Mouse (Mus musculus) limb, embryonic 10.5 days (tissue): Measurements from ENCODE around the gene Spef1. TPM values are rescaled to one million over a fixed set of nuclear protein-coding genes. Genes with fewer than 3 reads are reported as not detected.

Experiments used
- DNase-seq: peaks from one replicate; pipeline ENCODE4 v3.0.0-alpha.2; 2017; ENCODE audit warnings: low spot score
- H3K27ac ChIP-seq: fragments of 300-500 bp; sonication (generic); 2 replicates; pipeline ENCODE4 v1.5.1; 2016; ENCODE audit warnings: mild to moderate bottlenecking
- H3K27me3 ChIP-seq: fragments of 300-500 bp; sonication (generic); 2 replicates; pipeline ENCODE4 v1.6.1; 2016; ENCODE audit warnings: low read depth, mild to moderate bottlenecking; ENCODE audit not compliant: poor library complexity, severe bottlenecking
- H3K36me3 ChIP-seq: fragments of 300-500 bp; sonication (generic); 2 replicates; pipeline ENCODE4 v1.6.1; 2016; ENCODE audit warnings: mild to moderate bottlenecking, moderate library complexity
- H3K4me1 ChIP-seq: fragments of 300-500 bp; sonication (generic); 2 replicates; pipeline ENCODE4 v1.6.1; 2016
- H3K4me3 ChIP-seq: fragments of 300-500 bp; sonication (generic); 2 replicates; pipeline ENCODE4 v1.5.1; 2016; ENCODE audit warnings: mild to moderate bottlenecking, moderate library complexity
- H3K9me3 ChIP-seq: fragments of 300-500 bp; sonication (generic); replicated peaks from 2 replicates; pipeline ENCODE4 v1.6.1; 2016; ENCODE audit warnings: mild to moderate bottlenecking
- WGBS: fragments of 180-500 bp; shearing (Covaris S2); methylation state at CpG from one replicate; pipeline ENCODE4 v1.1.7; 2016; 5-methylcytosine and 5-hydroxymethylcytosine counted together
- polyA plus RNA-seq: library from polyadenylated mRNA; unstranded; fragments of >200 nt; fragmentation: Nextera tagmentation; extraction: Ambion mirVana; gene quantifications from 2 replicates; pipeline ENCODE4 v1.2.1, GENCODE M21; 2016

The Spef1 gene
- polyA plus RNA-seq, 1 experiment from 2014 or later, result 3.4 TPM

DNA sequence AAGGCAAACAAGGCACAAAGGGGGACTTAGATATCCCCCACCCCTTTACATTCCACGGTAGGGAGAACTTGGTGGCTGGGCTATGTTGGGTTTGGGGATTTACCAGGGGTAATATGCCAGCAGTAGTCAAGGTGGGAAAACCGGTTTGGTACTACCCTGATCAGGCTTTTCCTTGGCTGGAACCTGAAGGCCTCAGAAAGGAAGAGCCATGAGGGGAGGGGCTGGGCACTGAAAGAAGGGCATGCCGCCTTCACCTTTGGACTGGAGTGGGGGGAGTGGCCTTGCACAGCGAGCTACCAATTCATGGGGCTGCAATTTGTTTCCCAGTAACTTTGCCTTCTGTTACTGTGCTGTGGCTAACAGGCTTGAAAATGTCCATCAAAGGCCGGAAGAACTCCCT, 10.6 kb downstream of the Spef1 start:
- peaks cover 49% of the 10 kb centered on the region for H3K4me1 ChIP-seq
- DNase-seq, result no peak
- H3K36me3 ChIP-seq, result peaks cover 33% of the 10 kb centered on the region
- WGBS, result 73% methylated on average over 5 of the region's 5 CpGs
- no peaks in the 10 kb centered on the region for H3K9me3 ChIP-seq
- H3K27ac ChIP-seq, result no peak overlapping the region
- H3K27me3 ChIP-seq, result peaks cover 31% of the 10 kb centered on the region
- no peak overlapping the region for H3K4me3 ChIP-seq

DNA sequence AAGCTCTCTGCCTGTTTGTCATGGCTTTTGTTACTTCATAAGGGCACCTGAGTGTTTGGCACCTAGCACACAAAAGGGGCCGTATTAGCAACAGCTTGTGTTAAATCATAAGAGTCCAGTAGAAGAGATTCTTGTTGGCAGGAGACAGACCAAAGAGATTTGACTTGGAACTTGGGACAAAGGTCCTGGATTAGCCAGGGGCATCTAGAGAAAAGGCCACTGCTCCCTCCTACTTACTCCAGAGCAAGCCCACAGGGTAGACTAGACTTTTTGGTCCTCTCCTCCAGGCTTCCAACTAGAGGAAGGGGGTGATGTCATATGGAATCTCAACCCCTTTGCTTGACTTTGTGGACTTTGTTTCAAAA, 11.2 kb downstream of the Spef1 start:
- H3K9me3 ChIP-seq, result no peaks in the 10 kb centered on the region
- no peak overlapping the region for H3K4me3 ChIP-seq

GRCm38 (mm10) chr2:131175286-131175944, 11.7 kb downstream of the Spef1 start:
- Histone ChIP-seq H3K36me3 (peaks cover 33% of the 10 kb centered on the region), H3K27me3 (peaks cover 41% of the 10 kb centered on the region), H3K4me3 (no peak overlapping the region), H3K27ac (no peak overlapping the region), H3K4me1 (peaks cover 57% of the 10 kb centered on the region), H3K9me3 (no peaks in the 10 kb centered on the region)
- no peak for DNase-seq
- WGBS, result 78% methylated on average over 3 of the region's 3 CpGs

More for the DNA sequence above, 11.2 kb downstream of the Spef1 start:
- H3K4me1 ChIP-seq, result peaks cover 55% of the 10 kb centered on the region
- whole genome bisulfite sequencing, result 97% methylated on average over 1 of the region's 1 CpGs
- no peak overlapping the region for H3K27ac ChIP-seq
- no peak for DNase-seq
- H3K27me3 ChIP-seq, result peaks cover 36% of the 10 kb centered on the region
- peaks cover 33% of the 10 kb centered on the region for H3K36me3 ChIP-seq

DNA sequence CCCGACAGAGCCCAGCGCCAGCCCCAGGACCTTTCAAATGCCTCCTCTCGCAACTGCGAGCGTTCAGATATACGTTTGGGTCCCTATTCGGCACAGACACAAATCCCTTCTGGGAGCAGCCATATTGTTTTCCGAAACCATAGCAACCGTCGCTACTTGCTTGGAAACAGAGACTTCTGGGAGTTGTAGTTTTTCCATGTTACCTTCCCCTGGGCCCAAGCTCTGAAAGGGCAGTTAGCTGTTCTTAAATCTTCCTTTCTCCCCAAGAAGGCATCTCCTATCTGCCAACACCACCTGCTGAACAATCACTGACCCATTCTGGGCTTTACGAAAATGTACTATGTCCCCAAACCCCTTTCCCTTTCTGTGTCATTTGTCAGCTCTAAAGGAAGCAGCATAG, 12.4 kb downstream of the Spef1 start:
- H3K4me1 ChIP-seq, result peaks cover 53% of the 10 kb centered on the region

GRCm38 (mm10) chr2:131172322-131172721, 14.8 kb downstream of the Spef1 start:
- Histone ChIP-seq H3K27ac (no peak overlapping the region), H3K27me3 (peaks cover 62% of the 10 kb centered on the region), H3K4me3 (no peak overlapping the region), H3K36me3 (peaks cover 18% of the 10 kb centered on the region), H3K4me1 (peaks cover 31% of the 10 kb centered on the region), H3K9me3 (no peaks in the 10 kb centered on the region)
- DNase-seq, result no peak
- WGBS, result 30% methylated on average over 9 of the region's 9 CpGs

More for the DNA sequence above, 12.4 kb downstream of the Spef1 start:
- DNase-seq, result no peak
- Histone ChIP-seq H3K36me3 (peaks cover 33% of the 10 kb centered on the region), H3K9me3 (no peaks in the 10 kb centered on the region), H3K27ac (no peak overlapping the region), H3K4me3 (peak overlapping the region; percentile 51), H3K27me3 (peaks cover 49% of the 10 kb centered on the region)
- WGBS, result 7% methylated on average over 11 of the region's 11 CpGs

DNA sequence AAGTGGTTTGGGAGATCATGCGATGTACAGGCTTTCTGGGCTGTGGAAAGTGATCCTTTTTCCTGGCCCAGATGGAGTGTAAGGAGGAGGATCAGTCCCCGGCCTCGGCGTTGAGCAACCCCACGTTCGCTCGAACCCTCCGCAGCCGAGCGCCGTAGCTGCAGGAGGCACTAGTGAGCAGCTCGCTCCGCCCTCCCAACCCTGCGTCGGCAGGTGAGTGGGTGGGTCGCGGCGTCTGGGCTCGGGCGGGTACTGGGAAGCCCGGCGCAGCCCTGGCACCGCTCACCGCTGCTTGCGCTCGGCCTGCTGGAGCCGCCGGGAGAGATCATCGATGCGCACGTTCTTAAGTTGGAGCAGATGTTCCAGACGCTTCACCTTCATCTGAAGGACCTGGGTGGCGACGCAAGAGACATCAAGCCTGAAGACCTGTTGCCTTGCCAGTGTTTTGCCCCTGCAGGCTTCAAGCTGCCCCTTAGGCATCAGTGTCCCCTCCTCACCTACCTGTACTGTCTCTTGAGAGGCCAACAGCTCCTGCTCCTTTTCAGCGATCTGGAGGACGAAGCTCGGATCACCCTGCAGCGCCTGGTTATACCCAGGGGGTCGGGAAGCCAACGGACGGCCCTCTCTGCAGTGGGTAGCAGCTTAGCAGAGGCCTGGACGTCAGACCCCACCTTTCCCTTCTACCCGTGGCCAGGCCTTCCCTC, 15.5 kb downstream of the Spef1 start:
- 2% methylated on average over 43 of the region's 43 CpGs for WGBS
- Histone ChIP-seq H3K9me3 (no peaks in the 10 kb centered on the region), H3K36me3 (peaks cover 10% of the 10 kb centered on the region), H3K27me3 (peaks cover 62% of the 10 kb centered on the region), H3K27ac (no peak overlapping the region), H3K4me3 (peak overlapping the region; percentile 41), H3K4me1 (peaks cover 23% of the 10 kb centered on the region)
- DNase-seq, result peak; percentile 55

DNA sequence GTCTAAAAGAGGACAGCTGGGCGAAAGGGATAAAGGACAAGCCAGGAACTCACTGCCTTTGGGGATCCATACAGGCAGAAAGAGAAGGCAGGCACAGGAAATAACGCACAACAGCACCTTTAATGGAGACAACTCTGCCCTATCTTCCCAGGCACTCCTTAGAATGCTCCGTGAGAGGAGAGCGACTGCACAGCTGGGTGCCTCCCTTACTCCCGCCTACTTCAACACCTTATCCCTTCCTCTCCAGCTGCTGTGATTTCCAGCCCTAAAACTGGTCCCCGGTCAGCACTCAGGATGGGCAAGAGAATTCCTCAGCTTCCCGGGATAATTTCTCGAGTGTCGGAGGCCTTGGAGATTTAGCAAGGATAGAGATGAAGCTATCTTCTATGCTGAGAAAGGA, 16.1 kb downstream of the Spef1 start:
- 9% methylated on average over 9 of the region's 9 CpGs for WGBS
- DNase-seq, result no peak
- peak overlapping the region; percentile 41 for H3K4me3 ChIP-seq
- H3K36me3 ChIP-seq, result peaks cover 4% of the 10 kb centered on the region
- H3K27ac ChIP-seq, result no peak overlapping the region
- H3K4me1 ChIP-seq, result peaks cover 19% of the 10 kb centered on the region
- no peaks in the 10 kb centered on the region for H3K9me3 ChIP-seq
- H3K27me3 ChIP-seq, result peaks cover 62% of the 10 kb centered on the region

DNA sequence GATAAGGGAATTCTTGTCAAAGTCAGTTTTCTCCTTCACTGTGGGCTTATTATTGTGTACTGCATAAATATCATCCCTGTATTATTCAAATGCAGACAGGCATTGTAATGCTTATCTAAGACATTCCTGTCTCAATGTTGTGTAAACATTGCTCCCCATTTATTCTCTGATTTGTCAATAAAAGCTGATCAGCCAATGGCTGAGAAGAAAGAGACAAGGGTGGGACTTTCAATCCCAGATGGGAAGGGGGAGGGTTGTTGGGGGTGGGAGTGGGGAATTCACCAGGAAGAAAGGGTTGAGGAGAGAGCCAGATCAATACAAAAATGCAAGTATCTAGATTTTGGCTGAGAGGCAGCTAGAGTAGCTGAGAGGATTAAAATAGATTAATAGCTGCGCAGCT, 18.2 kb downstream of the Spef1 start:
- H3K27me3 ChIP-seq, result peaks cover 56% of the 10 kb centered on the region
- 76% methylated on average over 1 of the region's 1 CpGs for WGBS
- no peak for DNase-seq

DNA sequence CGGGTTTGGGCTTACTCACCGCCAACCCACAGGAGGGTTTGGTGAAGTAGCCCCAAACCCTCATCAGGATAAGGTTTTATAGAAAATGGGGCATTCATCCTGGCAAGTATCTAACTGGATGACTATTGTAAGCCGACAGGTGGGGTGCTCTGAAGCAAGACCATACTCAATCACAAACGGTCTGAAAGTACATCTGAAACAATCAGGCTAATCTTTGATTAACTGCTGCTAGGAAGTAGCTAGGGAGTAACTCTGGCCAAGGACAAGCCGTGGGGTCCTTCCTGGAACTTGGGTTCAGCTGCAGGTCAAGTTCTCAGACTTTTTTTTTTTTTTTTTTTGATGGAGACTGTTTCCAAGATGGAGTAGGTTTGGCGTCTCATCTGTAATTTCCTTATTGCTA, 19.1 kb downstream of the Spef1 start:
- Histone ChIP-seq H3K4me3 (no peak overlapping the region), H3K36me3 (no peaks in the 10 kb centered on the region), H3K9me3 (no peaks in the 10 kb centered on the region), H3K27ac (no peak overlapping the region), H3K27me3 (peaks cover 46% of the 10 kb centered on the region), H3K4me1 (peaks cover 14% of the 10 kb centered on the region)
- WGBS, result 86% methylated on average over 6 of the region's 6 CpGs
- DNase-seq, result no peak

More for the DNA sequence above, 18.2 kb downstream of the Spef1 start:
- Histone ChIP-seq H3K9me3 (no peaks in the 10 kb centered on the region), H3K4me3 (no peak overlapping the region), H3K4me1 (peaks cover 14% of the 10 kb centered on the region), H3K27ac (no peak overlapping the region), H3K36me3 (no peaks in the 10 kb centered on the region)

GRCm38 (mm10) chr2:131166172-131166571, 20.9 kb downstream of the Spef1 start:
- H3K27me3 ChIP-seq, result peaks cover 28% of the 10 kb centered on the region
- WGBS, result 87% methylated on average over 2 of the region's 2 CpGs
- H3K27ac ChIP-seq, result no peak overlapping the region
- no peaks in the 10 kb centered on the region for H3K9me3 ChIP-seq
- H3K4me1 ChIP-seq, result peaks cover 5% of the 10 kb centered on the region
- no peak overlapping the region for H3K4me3 ChIP-seq
- H3K36me3 ChIP-seq, result no peaks in the 10 kb centered on the region
- DNase-seq, result no peak

GRCm38 (mm10) chr2:131163924-131164323, 23.2 kb downstream of the Spef1 start:
- Histone ChIP-seq H3K27ac (no peak overlapping the region), H3K4me1 (peaks cover 11% of the 10 kb centered on the region), H3K4me3 (no peak overlapping the region), H3K9me3 (no peaks in the 10 kb centered on the region), H3K36me3 (no peaks in the 10 kb centered on the region), H3K27me3 (peaks cover 6% of the 10 kb centered on the region)
- no peak for DNase-seq
- 68% methylated on average over 7 of the region's 7 CpGs for WGBS

GRCm38 (mm10) chr2:131160671-131161111, 26.4 kb downstream of the Spef1 start:
- Histone ChIP-seq H3K36me3 (no peaks in the 10 kb centered on the region), H3K9me3 (no peaks in the 10 kb centered on the region), H3K4me3 (peak overlapping the region; percentile 82), H3K27me3 (no peaks in the 10 kb centered on the region), H3K27ac (peak overlapping the region; percentile 94), H3K4me1 (peaks cover 28% of the 10 kb centered on the region)
- no peak for DNase-seq
- 1% methylated on average over 17 of the region's 17 CpGs for WGBS

- Histone ChIP-seq H3K4me3 (peak within 1 kb of the TSS; percentile 82), H3K27me3 (no peaks in the 10 kb centered on the region), H3K36me3 (peaks cover 6% of the 10 kb centered on the region), H3K27ac (peak within 1 kb of the TSS; percentile 94), H3K4me1 (peaks cover 28% of the 10 kb centered on the region), H3K9me3 (no peaks in the 10 kb centered on the region)
- peak; percentile 95 for DNase-seq
- WGBS, result under 1% methylated on average over 54 of the region's 54 CpGs
Observed at GRCm38 (mm10) chr2:131159938-131160581, 27.0 kb downstream of the Spef1 start, which contains the start of gene 1700037H04Rik. 1700037H04Rik (minus strand) TSS chr2:131160081.
